Mouse (Mus musculus) heart, postnatal 36 days (tissue): ENCODE results near the gene Olfr857. TPM values are rescaled to one million over a fixed set of nuclear protein-coding genes. Genes with fewer than 3 reads are reported as not detected.
"Not testable (repeated sequence)": the region's sequence is repeated elsewhere in the genome, so short reads cannot be mapped to it uniquely, and the experiment has no call there.

Experiments used
- DNase-seq, 2 experiments: peaks; one replicate each; pipeline ENCODE4 v3.0.0; 2021 to 2022
- intact Hi-C: fragments of 180-260 bp; cut with DNase I; formaldehyde crosslinking; loops from one replicate; pipeline ENCODE4 v1.15.1; 2025
- total RNA-seq, 2 experiments: library from RNA; stranded (reverse); gene quantifications; 2 replicates each; pipeline ENCODE4 v1.2.3; 2021

Gene Olfr857
- not detected for total RNA-seq

- intact Hi-C loops: no loop called here
- DNase-seq: no peak
Measured at GRCm38 (mm10) chr9:19709133-19709532, at the start of gene Olfr857. Gene Olfr857, plus strand, starts transcription at chr9:19709433.

- intact Hi-C loops: no loop called here
- DNase-seq: no peak
Measured at GRCm38 (mm10) chr9:19690281-19690680, 19.0 kb upstream of the Olfr857 start.

- intact Hi-C loops: no loop called here
- no peak for DNase-seq
Measured at GRCm38 (mm10) chr9:19691426-19691825, 17.8 kb upstream of the Olfr857 start.

GRCm38 (mm10) chr9:19692430-19692829, 16.8 kb upstream of the Olfr857 start:
- DNase-seq: no peak
- intact Hi-C loops: no loop called here

GRCm38 (mm10) chr9:19694285-19694684, 14.9 kb upstream of the Olfr857 start:
- intact Hi-C loops, DNase-seq: not testable (repeated sequence)

- DNase-seq, intact Hi-C loops: not testable (repeated sequence)
Measured at GRCm38 (mm10) chr9:19694898-19695379, 14.3 kb upstream of the Olfr857 start.

- DNase-seq, intact Hi-C loops: not testable (repeated sequence)
Measured at GRCm38 (mm10) chr9:19704546-19704945, 4.7 kb upstream of the Olfr857 start.

Other genes starting within 250 kb of the Olfr857 start
- not detected for gene Olfr850, start 231.2 kb upstream of the Olfr857 start, total RNA-seq
- gene Olfr851, start 216.1 kb upstream of the Olfr857 start, total RNA-seq: not detected
- gene Olfr853, start 168.4 kb upstream of the Olfr857 start, total RNA-seq: not detected
- gene Olfr854, start 142.1 kb upstream of the Olfr857 start, total RNA-seq: not detected
- gene Olfr855, start 126.8 kb upstream of the Olfr857 start, total RNA-seq: not detected
- 10 to 100 TPM; 13.0 to 14.6 TPM for gene Zfp317, start 87.3 kb upstream of the Olfr857 start, total RNA-seq
- gene Olfr58, start 70.8 kb downstream of the Olfr857 start, total RNA-seq: not detected
- gene Olfr859, start 95.5 kb downstream of the Olfr857 start, total RNA-seq: not detected
- not detected for gene Olfr860, start 140.3 kb downstream of the Olfr857 start, total RNA-seq
- not detected for gene Olfr862, start 178.6 kb downstream of the Olfr857 start, total RNA-seq
- gene Olfr77, start 207.4 kb downstream of the Olfr857 start, total RNA-seq: not detected